Mouse (Mus musculus): ENCODE results near the gene Ttll4. TPM values are rescaled to one million over a fixed set of nuclear protein-coding genes. Genes with fewer than 3 reads are reported as not detected.

The Ttll4 gene
- polyA plus RNA-seq, 1 experiment from 2014 or later: 43.7 TPM

GRCm38 (mm10) chr1:74712461-74713098 is 51.0 kb downstream of the Ttll4 start:
- no peak overlapping the region for H3K9ac ChIP-seq (replicated peaks)

GRCm38 (mm10) chr1:74713099-74713858 is 51.7 kb downstream of the Ttll4 start, which contains the start of gene Cyp27a1:
Gene Cyp27a1 (plus strand): TSS chr1:74713574.
- Histone ChIP-seq H3K4me2 (replicated peaks) (peak within 1 kb of the TSS; percentile 88), H3K27ac (replicated peaks) (no peak within 1 kb of the TSS), H3K27me3 (peaks cover 17% of the 10 kb centered on the region), H3K9ac (replicated peaks) (peak within 1 kb of the TSS; percentile 68), H3K36me3 (no peaks in the 10 kb centered on the region), H3K9me3 (no peaks in the 10 kb centered on the region), H3K4me3 (peak within 1 kb of the TSS; percentile 50), H3K4me1 (peaks cover 13% of the 10 kb centered on the region)
- no peak; the same call in 1 of the 2 replicates for ATAC-seq (ENCODE audit: low FRiP score, low read depth)
- WGBS: 3% methylated on average over 35 of the region's 35 CpGs

More at GRCm38 (mm10) chr1:74712461-74713098, 51.0 kb downstream of the Ttll4 start:
- Histone ChIP-seq H3K4me1 (peaks cover 13% of the 10 kb centered on the region), H3K4me2 (replicated peaks) (peak overlapping the region; percentile 88), H3K27me3 (peaks cover 17% of the 10 kb centered on the region), H3K36me3 (no peaks in the 10 kb centered on the region), H3K9me3 (no peaks in the 10 kb centered on the region), H3K4me3 (peak overlapping the region; percentile 50), H3K27ac (replicated peaks) (no peak overlapping the region)
- WGBS: 39% methylated on average over 5 of the region's 5 CpGs
- no peak for ATAC-seq (ENCODE audit: low FRiP score, low read depth)

- H3K27me3 ChIP-seq: peaks cover 17% of the 10 kb centered on the region
- ATAC-seq (ENCODE audit: low FRiP score, low read depth): no peak
- no peaks in the 10 kb centered on the region for H3K9me3 ChIP-seq
- H3K4me3 ChIP-seq: peak overlapping the region; percentile 50
- H3K4me1 ChIP-seq: peaks cover 13% of the 10 kb centered on the region
- no peak overlapping the region for H3K27ac ChIP-seq (replicated peaks)
- 35% methylated on average over 12 of the region's 12 CpGs for WGBS
- peak overlapping the region; percentile 68 for H3K9ac ChIP-seq (replicated peaks)
- H3K4me2 ChIP-seq (replicated peaks): peak overlapping the region; percentile 88
- H3K36me3 ChIP-seq: no peaks in the 10 kb centered on the region
These were observed 52.5 kb downstream of the Ttll4 start for GRCm38 (mm10) chr1:74713859-74714730.

GRCm38 (mm10) chr1:74714967-74715366 is 53.4 kb downstream of the Ttll4 start:
- Histone ChIP-seq H3K4me1 (peaks cover 13% of the 10 kb centered on the region), H3K4me2 (replicated peaks) (no peak overlapping the region), H3K36me3 (no peaks in the 10 kb centered on the region), H3K4me3 (no peak overlapping the region), H3K9me3 (no peaks in the 10 kb centered on the region), H3K9ac (replicated peaks) (no peak overlapping the region), H3K27ac (replicated peaks) (no peak overlapping the region), H3K27me3 (peaks cover 17% of the 10 kb centered on the region)
- WGBS: 52% methylated on average over 2 of the region's 2 CpGs
- no peak for ATAC-seq (ENCODE audit: low FRiP score, low read depth)

- ATAC-seq (ENCODE audit: low FRiP score, low read depth): no peak
- Histone ChIP-seq H3K36me3 (no peaks in the 10 kb centered on the region), H3K9ac (replicated peaks) (no peak overlapping the region), H3K4me1 (peaks cover 13% of the 10 kb centered on the region), H3K27ac (replicated peaks) (no peak overlapping the region), H3K4me3 (no peak overlapping the region), H3K4me2 (replicated peaks) (no peak overlapping the region), H3K27me3 (peaks cover 17% of the 10 kb centered on the region), H3K9me3 (no peaks in the 10 kb centered on the region)
- 84% methylated on average over 5 of the region's 5 CpGs for WGBS
These were observed 53.9 kb downstream of the Ttll4 start for GRCm38 (mm10) chr1:74715468-74715867.

GRCm38 (mm10) chr1:74715886-74716285 is 54.3 kb downstream of the Ttll4 start:
- H3K27me3 ChIP-seq: peaks cover 17% of the 10 kb centered on the region
- WGBS: 91% methylated on average over 6 of the region's 6 CpGs
- no peaks in the 10 kb centered on the region for H3K9me3 ChIP-seq
- H3K9ac ChIP-seq (replicated peaks): no peak overlapping the region
- no peak overlapping the region for H3K4me2 ChIP-seq (replicated peaks)
- H3K4me3 ChIP-seq: no peak overlapping the region
- no peak overlapping the region for H3K27ac ChIP-seq (replicated peaks)
- H3K36me3 ChIP-seq: no peaks in the 10 kb centered on the region
- peaks cover 13% of the 10 kb centered on the region for H3K4me1 ChIP-seq
- ATAC-seq (ENCODE audit: low FRiP score, low read depth): no peak

- WGBS: 90% methylated on average over 8 of the region's 8 CpGs
- no peak overlapping the region for H3K9ac ChIP-seq (replicated peaks)
- H3K27ac ChIP-seq (replicated peaks): no peak overlapping the region
- H3K27me3 ChIP-seq: peaks cover 17% of the 10 kb centered on the region
- H3K9me3 ChIP-seq: no peaks in the 10 kb centered on the region
- no peak for ATAC-seq (ENCODE audit: low FRiP score, low read depth)
- no peak overlapping the region for H3K4me3 ChIP-seq
- no peak overlapping the region for H3K4me2 ChIP-seq (replicated peaks)
- H3K4me1 ChIP-seq: peaks cover 9% of the 10 kb centered on the region
- no peaks in the 10 kb centered on the region for H3K36me3 ChIP-seq
These were observed 56.6 kb downstream of the Ttll4 start for GRCm38 (mm10) chr1:74718113-74718512.

GRCm38 (mm10) chr1:74719281-74719680 is 57.7 kb downstream of the Ttll4 start:
- H3K4me3 ChIP-seq: no peak overlapping the region
- H3K27me3 ChIP-seq: peaks cover 6% of the 10 kb centered on the region; the same call in 1 of the 2 replicates
- ATAC-seq (ENCODE audit: low FRiP score, low read depth): no peak
- H3K9me3 ChIP-seq: no peaks in the 10 kb centered on the region
- 70% methylated on average over 3 of the region's 3 CpGs for WGBS
- H3K9ac ChIP-seq (replicated peaks): no peak overlapping the region
- H3K4me1 ChIP-seq: no peaks in the 10 kb centered on the region
- no peak overlapping the region for H3K4me2 ChIP-seq (replicated peaks)
- no peak overlapping the region for H3K27ac ChIP-seq (replicated peaks)
- no peaks in the 10 kb centered on the region for H3K36me3 ChIP-seq

GRCm38 (mm10) chr1:74721657-74722056 is 60.1 kb downstream of the Ttll4 start:
- Histone ChIP-seq H3K27me3 (no peaks in the 10 kb centered on the region), H3K4me2 (replicated peaks) (no peak overlapping the region), H3K36me3 (no peaks in the 10 kb centered on the region), H3K4me1 (no peaks in the 10 kb centered on the region), H3K9ac (replicated peaks) (no peak overlapping the region), H3K4me3 (no peak overlapping the region), H3K27ac (replicated peaks) (no peak overlapping the region), H3K9me3 (no peaks in the 10 kb centered on the region)
- no peak for ATAC-seq (ENCODE audit: low FRiP score, low read depth)
- 77% methylated on average over 6 of the region's 6 CpGs for WGBS

GRCm38 (mm10) chr1:74723748-74724147 is 62.2 kb downstream of the Ttll4 start:
- 75% methylated on average over 2 of the region's 2 CpGs for WGBS
- Histone ChIP-seq H3K9me3 (no peaks in the 10 kb centered on the region), H3K9ac (replicated peaks) (no peak overlapping the region), H3K4me1 (no peaks in the 10 kb centered on the region), H3K27ac (replicated peaks) (no peak overlapping the region), H3K27me3 (no peaks in the 10 kb centered on the region), H3K36me3 (no peaks in the 10 kb centered on the region), H3K4me3 (no peak overlapping the region), H3K4me2 (replicated peaks) (no peak overlapping the region)
- no peak for ATAC-seq (ENCODE audit: low FRiP score, low read depth)

GRCm38 (mm10) chr1:74726114-74726513 is 64.6 kb downstream of the Ttll4 start:
- Histone ChIP-seq H3K27me3 (no peaks in the 10 kb centered on the region), H3K36me3 (no peaks in the 10 kb centered on the region), H3K27ac (replicated peaks) (no peak overlapping the region), H3K4me1 (no peaks in the 10 kb centered on the region), H3K4me3 (no peak overlapping the region), H3K9ac (replicated peaks) (no peak overlapping the region), H3K4me2 (replicated peaks) (no peak overlapping the region), H3K9me3 (no peaks in the 10 kb centered on the region)
- ATAC-seq (ENCODE audit: low FRiP score, low read depth): no peak
- 87% methylated on average over 5 of the region's 5 CpGs for WGBS

GRCm38 (mm10) chr1:74726674-74727073 is 65.1 kb downstream of the Ttll4 start:
- no peak overlapping the region for H3K4me2 ChIP-seq (replicated peaks)
- no peak for ATAC-seq (ENCODE audit: low FRiP score, low read depth)
- 87% methylated on average over 5 of the region's 5 CpGs for WGBS

More at GRCm38 (mm10) chr1:74726674-74727073, 65.1 kb downstream of the Ttll4 start:
- H3K9ac ChIP-seq (replicated peaks): no peak overlapping the region
- H3K27me3 ChIP-seq: no peaks in the 10 kb centered on the region
- no peaks in the 10 kb centered on the region for H3K4me1 ChIP-seq
- no peak overlapping the region for H3K27ac ChIP-seq (replicated peaks)
- no peaks in the 10 kb centered on the region for H3K36me3 ChIP-seq
- no peaks in the 10 kb centered on the region for H3K9me3 ChIP-seq
- H3K4me3 ChIP-seq: no peak overlapping the region

Data from midbrain, embryonic 12.5 days (tissue).